Comparison of ENCODE assay signal across 10 mouse cellular contexts in the genomic region with DNA sequence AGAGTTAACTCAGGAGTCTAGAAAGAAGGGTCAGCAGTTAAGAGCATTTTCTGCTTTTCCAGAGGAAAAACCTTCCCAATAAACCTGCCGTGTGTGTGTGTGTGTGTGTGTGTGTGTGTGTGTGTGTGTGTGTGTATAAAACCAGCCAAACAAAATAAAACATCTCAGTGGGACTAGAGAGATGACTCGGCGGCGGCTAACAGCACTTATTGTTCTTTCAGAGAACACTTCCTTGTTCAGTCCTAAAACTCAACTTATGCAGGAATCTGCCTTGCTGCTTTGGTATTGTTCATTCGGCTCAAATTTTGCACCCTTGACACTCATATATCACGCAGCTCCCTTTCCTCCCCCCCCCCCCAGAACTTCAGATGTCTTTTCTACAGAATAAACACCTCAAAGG. TPM values are rescaled to one million over a fixed set of nuclear protein-coding genes. Genes with fewer than 3 reads are reported as not detected.
DNase-seq lines count a peak whose midpoint lies in the region; ATAC-seq lines count a peak whose summit lies in the region.
"Had no signal": no experiment of that assay in that cellular context is flagged by ENCODE, and none has a peak within 500 bp of the region (broad histone marks: within the 10 kb centered on the region; RNA-seq: fewer than 3 reads in every experiment).

No protein-coding gene starts in this region.

- no peak overlapping the region for H3K9ac ChIP-seq in heart, embryonic 11.5 days (ENCODE audit: low read depth, low read length)
- H3K9ac ChIP-seq in forebrain, embryonic 14.5 days (ENCODE audit: low read length), result no peak overlapping the region
- H3K9ac ChIP-seq: hindbrain, embryonic 12.5 days had no signal

- no peak overlapping the region for H3K4me3 ChIP-seq in heart, embryonic 11.5 days (ENCODE audit: low read depth, low read length)
- H3K4me3 ChIP-seq in embryonic facial prominence, embryonic 10.5 days, result no peak overlapping the region
- H3K4me3 ChIP-seq in forebrain, embryonic 14.5 days (ENCODE audit: low read depth, low read length), result no peak overlapping the region
- H3K4me3 ChIP-seq: hindbrain, embryonic 12.5 days had no signal

- no peak for ATAC-seq in heart, embryonic 11.5 days (replicated peaks; ENCODE audit: insufficient number of reproducible peaks, low FRiP score, low TSS enrichment)
- no peak for ATAC-seq in forebrain, embryonic 14.5 days

- no peaks in the 10 kb centered on the region for H3K9me3 ChIP-seq in heart, embryonic 11.5 days (replicated peaks; ENCODE audit: control insufficient read depth, low read length)
- H3K9me3 ChIP-seq in embryonic facial prominence, embryonic 10.5 days, result no peaks in the 10 kb centered on the region
- no peaks in the 10 kb centered on the region for H3K9me3 ChIP-seq in forebrain, embryonic 14.5 days (replicated peaks; ENCODE audit: control insufficient read depth, low read length)
- H3K9me3 ChIP-seq: hindbrain, embryonic 12.5 days had no signal

- peaks cover 11% of the 10 kb centered on the region for H3K4me1 ChIP-seq in heart, embryonic 11.5 days (ENCODE audit: control insufficient read depth, insufficient read depth, low read length)
- H3K4me1 ChIP-seq in embryonic facial prominence, embryonic 10.5 days, result peaks cover 11% of the 10 kb centered on the region
- no peaks in the 10 kb centered on the region for H3K4me1 ChIP-seq in forebrain, embryonic 14.5 days (ENCODE audit: control insufficient read depth, insufficient read depth, low read length)
- H3K4me1 ChIP-seq: hindbrain, embryonic 12.5 days had no signal

- no peak for DNase-seq in heart, adult 9 months (ENCODE audit: low spot score in 2 of 2)
- peak; percentile 39 for DNase-seq in 3T3-L1 (ENCODE audit: low read depth, low spot score)
- no peak for DNase-seq in embryonic facial prominence, embryonic 10.5 days (ENCODE audit: low spot score)
- DNase-seq in kidney, postnatal 25 days, result peak; percentile 34 to 48
- no peak for DNase-seq in urinary bladder, postnatal 25 days (ENCODE audit: low spot score)
- DNase-seq in forebrain, embryonic 14.5 days (ENCODE audit: low spot score), result no peak
- DNase-seq: cerebellum, adult 9-11 months had no signal

- H3K4me2 ChIP-seq in heart, embryonic 11.5 days, result no peak overlapping the region
- no peak overlapping the region for H3K4me2 ChIP-seq in forebrain, embryonic 14.5 days (ENCODE audit: low read length)
- H3K4me2 ChIP-seq: hindbrain, embryonic 12.5 days had no signal

- WGBS in heart, embryonic 11.5 days (ENCODE audit: insufficient replicate concordance), result 66% methylated on average over 6 of the region's 6 CpGs
- 75% methylated on average over 6 of the region's 6 CpGs for WGBS in embryonic facial prominence, embryonic 10.5 days
- 63% methylated on average over 6 of the region's 6 CpGs for WGBS in forebrain, embryonic 14.5 days

- no peaks in the 10 kb centered on the region for H3K36me3 ChIP-seq in heart, embryonic 11.5 days (ENCODE audit: control insufficient read depth, insufficient read depth, low read length)
- no peaks in the 10 kb centered on the region for H3K36me3 ChIP-seq in embryonic facial prominence, embryonic 10.5 days (replicated peaks)
- no peaks in the 10 kb centered on the region for H3K36me3 ChIP-seq in forebrain, embryonic 14.5 days (ENCODE audit: control insufficient read depth, insufficient read depth, low read length)
- H3K36me3 ChIP-seq: hindbrain, embryonic 12.5 days had no signal

- no peaks in the 10 kb centered on the region for H3K27me3 ChIP-seq in heart, embryonic 11.5 days (ENCODE audit: control insufficient read depth, insufficient read depth, low read length)
- H3K27me3 ChIP-seq in embryonic facial prominence, embryonic 10.5 days (replicated peaks; ENCODE audit: low read depth, poor library complexity, severe bottlenecking), result no peaks in the 10 kb centered on the region
- no peaks in the 10 kb centered on the region for H3K27me3 ChIP-seq in forebrain, embryonic 14.5 days (replicated peaks; ENCODE audit: control insufficient read depth, insufficient read depth, low read length)
- H3K27me3 ChIP-seq: hindbrain, embryonic 12.5 days had no signal

- peak overlapping the region; percentile 50 for H3K27ac ChIP-seq in heart, embryonic 11.5 days (ENCODE audit: low read depth, low read length)
- H3K27ac ChIP-seq in embryonic facial prominence, embryonic 10.5 days (replicated peaks), result peak overlapping the region; percentile 63
- H3K27ac ChIP-seq in forebrain, embryonic 14.5 days (ENCODE audit: low read depth, low read length), result no peak overlapping the region
- H3K27ac ChIP-seq: hindbrain, embryonic 12.5 days; stomach, postnatal 0 days had no signal

RNA-seq across cellular contexts. Expression of a gene that starts 30.9 kb away (rescaled TPM):
- 17.1 and 19.9 TPM in 2 replicates for polyA plus RNA-seq in heart, embryonic 11.5 days (2014; fragmentation: Nextera tagmentation; extraction: Ambion mirVana)
- polyA plus RNA-seq in embryonic facial prominence, embryonic 10.5 days (2016; fragmentation: Nextera tagmentation; extraction: Ambion mirVana), result 6.0 and 6.5 TPM in 2 replicates
- polyA plus RNA-seq in forebrain, embryonic 14.5 days (2014; fragmentation: Nextera tagmentation; extraction: Ambion mirVana), result 17.2 and 17.3 TPM in 2 replicates

RNA-seq across cellular contexts. Expression of a gene that starts 51.5 kb away (rescaled TPM):
- polyA plus RNA-seq in heart, embryonic 11.5 days (2014; fragmentation: Nextera tagmentation; extraction: Ambion mirVana), result 45.2 and 64.1 TPM in 2 replicates
- 94.6 and 95.3 TPM in 2 replicates for polyA plus RNA-seq in embryonic facial prominence, embryonic 10.5 days (2016; fragmentation: Nextera tagmentation; extraction: Ambion mirVana)
- polyA plus RNA-seq in forebrain, embryonic 14.5 days (2014; fragmentation: Nextera tagmentation; extraction: Ambion mirVana), result 62.0 and 84.9 TPM in 2 replicates

Comparison
In these comparisons a context has a peak if more than half of its experiments do, and no peak if none do; other contexts are left out.
1. DNase-seq: peak in 3T3-L1 (single experiment) and kidney, postnatal 25 days (2 of 2); none in heart, adult 9 months (0 of 2), embryonic facial prominence, embryonic 10.5 days (single experiment), urinary bladder, postnatal 25 days (single experiment) and forebrain, embryonic 14.5 days (single experiment).